Mouse (Mus musculus) A20 (cell line): Measurements from ENCODE around the gene Myo1c.

Source experiments
- DNase-seq: peaks from one replicate; pipeline ENCODE4 v3.0.0-alpha.2; 2011; ENCODE audit warnings: low read depth, low spot score

Gene Myo1c

DNA sequence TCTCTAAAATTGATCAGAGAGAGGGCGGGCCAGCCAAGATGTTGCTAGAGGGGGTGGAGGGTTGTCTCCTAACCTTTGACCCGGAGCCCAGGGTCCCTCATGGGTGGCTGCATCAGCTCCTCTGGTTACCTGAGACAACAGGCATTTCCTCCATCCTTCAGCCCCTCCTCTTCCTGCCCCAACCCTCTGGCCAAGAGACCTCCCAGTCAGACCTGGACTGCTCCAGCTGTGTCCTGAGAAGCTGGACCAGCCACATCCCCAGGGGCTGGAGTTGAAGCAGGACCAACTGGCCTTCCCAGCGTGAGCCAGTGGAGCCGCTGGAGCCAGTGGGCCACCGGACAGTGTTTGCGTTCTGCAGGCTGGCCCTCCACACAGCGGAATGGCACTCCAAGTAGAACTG is at the start of gene Myo1c:
Myo1c (plus strand) TSS at position 194 of the 400 bp plus-strand sequence.
- peak; percentile 26 for DNase-seq

DNA sequence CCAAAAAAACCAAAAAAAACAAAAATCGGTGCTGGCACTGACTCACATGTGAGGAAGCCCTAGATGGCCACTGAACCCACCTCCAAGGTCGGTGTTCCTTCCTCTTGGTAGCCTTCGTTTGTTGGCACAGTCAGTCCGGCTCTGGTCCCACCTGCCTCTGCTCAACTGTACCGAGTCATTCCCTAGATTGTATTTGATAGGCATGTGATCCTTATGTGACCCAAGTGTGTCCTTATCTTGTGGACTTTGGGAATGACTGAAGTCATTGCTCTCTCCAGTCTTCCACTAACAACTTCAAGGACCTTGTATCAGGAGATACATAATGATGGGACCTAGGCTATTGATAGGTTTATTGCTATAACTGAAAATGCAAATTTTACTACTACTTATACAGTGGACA is 45.5 kb upstream of the Myo1c start:
- DNase-seq, result no peak

DNA sequence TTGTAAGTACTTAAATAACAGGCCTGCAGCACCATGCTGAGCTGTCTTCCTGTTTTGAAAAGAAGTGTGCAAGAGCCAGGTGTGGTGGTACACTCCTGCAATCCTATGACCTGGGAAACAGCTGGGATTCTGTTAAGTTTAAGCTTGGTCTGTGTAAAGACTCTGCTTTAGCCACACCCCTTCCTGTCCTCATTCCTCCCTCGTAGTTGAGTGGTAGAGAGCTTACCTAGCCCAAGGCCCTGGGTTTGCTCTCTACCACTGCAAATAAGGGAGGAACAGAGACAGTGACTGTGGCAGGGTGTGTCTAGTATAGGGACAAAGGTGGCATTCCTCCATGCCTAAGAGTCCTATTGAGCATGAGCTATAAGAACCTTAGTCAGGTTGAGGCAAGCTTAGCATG is 45.0 kb upstream of the Myo1c start:
- no peak for DNase-seq

DNA sequence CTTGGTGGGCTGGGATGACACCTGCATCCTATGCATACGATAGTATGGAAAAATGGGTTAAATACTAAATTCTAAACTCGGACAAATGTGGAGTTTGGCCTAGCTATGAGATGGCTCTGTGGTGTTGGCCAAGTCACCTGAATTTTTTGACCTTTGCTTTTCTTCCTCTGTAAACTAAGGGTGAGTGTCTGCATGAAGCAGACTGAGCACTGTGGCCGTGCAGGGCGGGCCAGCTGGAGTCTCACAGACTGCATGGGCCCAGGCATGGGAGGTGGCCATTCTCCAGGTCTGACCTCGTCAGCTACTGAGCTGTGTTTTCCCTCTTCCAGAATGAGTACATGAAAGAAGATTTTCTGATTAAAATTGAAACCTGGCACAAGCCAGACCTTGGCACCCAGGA is 41.5 kb upstream of the Myo1c start:
- DNase-seq, result no peak

DNA sequence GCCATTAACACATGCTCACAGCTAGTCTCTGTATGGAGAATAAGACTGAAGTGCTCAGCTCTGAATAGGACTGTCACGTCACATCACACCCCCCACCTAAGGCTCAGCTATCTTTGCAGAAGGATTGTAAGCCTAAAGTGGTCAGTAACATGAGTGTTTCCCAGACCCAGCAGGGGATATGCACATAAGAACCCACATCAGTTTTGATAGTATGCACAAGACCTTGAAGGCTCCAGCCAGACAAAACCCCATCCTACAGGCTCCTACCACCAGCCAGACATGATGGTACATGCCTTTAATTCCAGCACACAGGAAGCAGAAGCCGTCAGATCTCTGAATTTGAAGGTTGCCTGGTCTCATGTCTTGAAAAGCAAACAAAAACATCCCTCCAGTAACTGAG is 40.3 kb upstream of the Myo1c start:
- no peak for DNase-seq

DNA sequence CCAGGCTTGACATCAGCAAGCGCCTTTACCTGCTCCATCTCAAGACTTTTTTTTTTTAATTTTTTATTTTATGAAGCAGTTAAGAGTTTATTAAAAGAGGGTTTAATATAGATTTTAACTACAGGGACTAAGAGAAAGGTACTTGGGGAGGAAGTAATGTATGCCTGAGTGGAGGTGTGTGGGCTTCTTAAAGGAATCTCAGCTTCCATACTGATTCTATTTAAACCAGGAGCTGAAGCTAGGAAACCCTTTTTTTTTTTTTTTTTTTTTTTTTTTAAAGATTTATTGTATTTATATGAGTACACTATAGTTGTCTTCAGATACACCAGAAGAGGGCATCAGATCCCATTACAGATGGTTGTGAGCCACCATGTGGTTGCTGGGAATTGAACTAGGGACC is 35.5 kb upstream of the Myo1c start:
- no peak for DNase-seq

DNA sequence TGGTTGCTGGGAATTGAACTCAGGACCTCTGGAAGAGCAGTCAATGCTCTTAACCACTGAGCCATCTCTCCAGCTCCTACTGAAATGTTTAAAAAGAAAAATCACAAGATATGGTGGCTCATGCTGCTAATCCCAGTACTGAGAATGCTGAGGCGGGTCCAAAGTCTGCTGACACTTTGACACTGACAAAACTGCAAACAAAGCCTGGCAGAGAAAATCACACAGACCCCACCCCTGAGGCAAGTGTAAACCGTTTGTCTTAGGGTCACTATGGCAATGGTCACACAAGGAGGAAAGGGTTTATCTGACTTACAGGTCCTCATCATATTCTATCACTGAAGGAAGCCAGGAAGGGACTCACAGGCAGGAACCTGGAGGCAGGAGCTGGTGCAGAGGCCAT is 34.7 kb upstream of the Myo1c start:
- DNase-seq, result no peak

DNA sequence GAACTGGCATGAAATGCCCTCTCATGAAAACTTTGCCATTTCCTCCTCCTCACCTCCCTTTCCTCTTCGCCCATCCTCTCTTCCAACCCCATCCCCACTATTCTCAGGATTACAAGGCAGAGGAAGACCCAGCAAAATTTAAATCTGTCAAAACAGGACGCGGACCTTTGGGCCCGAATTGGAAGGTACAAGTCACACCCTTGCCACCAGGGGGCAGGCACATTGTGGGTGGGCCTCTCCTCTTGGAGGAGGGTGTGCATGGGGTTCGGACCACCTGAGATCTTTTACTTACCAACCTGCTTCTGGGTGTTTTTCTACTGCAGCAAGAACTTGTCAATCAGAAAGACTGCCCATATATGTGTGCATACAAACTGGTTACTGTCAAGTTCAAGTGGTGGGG is 31.2 kb upstream of the Myo1c start:
- peak; percentile 41 for DNase-seq

DNA sequence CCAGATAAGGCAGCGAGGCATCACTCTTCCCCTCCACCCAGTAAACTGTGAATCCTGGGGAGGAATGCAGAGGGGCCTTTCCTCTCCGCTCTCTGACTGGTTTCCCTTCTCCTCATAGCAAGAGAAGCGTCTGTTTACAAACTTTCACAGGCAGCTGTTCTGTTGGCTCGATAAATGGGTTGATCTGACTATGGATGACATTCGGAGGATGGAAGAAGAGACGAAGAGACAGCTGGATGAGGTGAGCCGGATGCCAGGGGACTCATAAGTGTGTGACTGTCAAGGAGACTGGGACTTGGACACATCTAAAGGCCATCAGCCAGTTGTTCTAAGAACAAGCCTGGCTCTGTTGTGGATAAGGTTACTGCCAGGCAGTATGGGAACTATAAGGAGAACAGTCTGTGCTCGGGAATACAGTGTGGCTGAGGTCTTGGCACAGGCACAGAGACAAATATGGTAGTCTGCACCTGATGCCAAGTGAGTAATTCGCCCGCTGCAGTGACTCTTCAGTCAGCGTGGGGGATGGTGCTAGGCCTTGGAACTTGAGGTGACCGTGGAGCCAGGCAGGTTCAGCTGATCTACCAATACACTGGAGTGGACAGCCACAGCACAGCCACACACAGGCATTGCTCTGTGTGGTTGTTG is 30.0 kb upstream of the Myo1c start:
- no peak for DNase-seq

DNA sequence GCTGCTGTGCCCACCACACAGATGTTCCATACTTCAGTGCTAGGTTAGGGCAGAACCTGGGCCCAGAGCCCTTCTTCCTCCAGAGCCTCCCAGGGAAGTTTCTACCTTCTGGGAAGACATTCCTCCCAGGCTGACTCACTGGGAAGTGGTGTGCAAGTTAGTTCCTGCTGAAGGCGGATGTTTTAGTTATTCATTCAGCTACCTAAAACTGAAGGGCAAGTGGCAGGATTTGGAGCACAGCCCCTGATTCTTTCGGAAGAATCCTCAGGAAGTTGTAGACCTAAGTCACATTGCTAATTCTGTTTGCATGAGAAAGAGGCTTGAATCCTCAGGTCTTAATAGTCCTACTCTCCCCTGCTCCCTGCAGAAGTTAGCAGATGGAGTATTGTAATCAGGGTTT is 28.9 kb upstream of the Myo1c start:
- DNase-seq, result no peak

DNA sequence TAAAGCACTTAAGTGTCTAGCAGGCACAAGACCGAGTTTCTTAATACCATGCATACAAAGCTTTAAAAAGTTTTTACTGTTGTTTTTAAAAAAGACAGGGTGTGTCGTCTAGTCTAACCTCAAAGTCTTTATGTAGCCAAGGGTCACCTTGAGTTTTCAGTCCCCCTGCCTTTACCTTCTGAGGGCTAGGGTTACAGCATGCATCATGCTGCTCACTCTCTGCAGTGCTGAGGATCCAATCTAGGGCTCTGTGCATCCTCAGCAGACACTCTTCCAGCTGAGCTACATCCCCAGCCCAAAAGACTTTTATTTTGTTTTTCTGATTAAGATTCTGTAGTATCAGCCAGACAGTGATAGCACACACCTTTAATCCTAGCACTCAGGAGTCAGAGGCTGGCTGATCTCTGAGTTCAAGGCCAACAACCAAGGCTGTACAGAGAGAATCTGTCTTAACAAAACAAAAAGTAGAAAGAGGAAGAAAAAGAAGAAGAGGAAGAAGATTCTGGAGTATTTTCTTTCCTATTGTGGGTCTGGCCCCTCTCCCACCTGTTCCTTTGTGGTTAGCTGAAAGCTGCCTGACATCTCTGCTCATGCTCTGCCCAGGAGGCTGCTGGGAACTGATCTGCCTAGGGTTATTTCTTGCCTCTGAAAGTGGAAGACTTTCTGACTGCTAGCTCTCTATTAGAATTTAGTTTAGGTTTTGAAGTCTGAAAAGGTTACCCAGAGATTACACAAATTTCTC is 27.5 kb upstream of the Myo1c start:
- DNase-seq, result peak; percentile 90

DNA sequence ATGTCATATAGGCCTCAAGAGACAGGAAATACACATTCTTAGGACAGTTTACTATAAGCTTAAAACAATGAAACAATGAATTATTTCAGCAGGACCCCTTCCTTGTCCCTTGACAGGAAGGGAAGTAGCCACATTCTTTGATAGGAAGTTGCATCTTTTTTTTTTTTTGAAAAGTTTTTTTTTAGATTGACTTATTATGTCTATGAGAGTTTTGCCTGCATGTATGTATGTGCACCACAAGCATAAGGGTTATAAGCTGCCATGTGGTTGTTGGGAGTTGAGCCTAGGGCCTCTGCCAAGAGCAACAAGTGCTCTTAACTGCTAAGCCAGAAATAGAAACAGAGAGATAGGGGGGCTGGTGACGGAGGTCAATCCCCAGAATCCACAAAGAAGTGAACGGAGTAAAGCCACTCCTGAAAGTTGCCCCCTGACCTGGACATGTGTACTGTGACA is 26.2 kb upstream of the Myo1c start:
- peak; percentile 41 for DNase-seq

DNA sequence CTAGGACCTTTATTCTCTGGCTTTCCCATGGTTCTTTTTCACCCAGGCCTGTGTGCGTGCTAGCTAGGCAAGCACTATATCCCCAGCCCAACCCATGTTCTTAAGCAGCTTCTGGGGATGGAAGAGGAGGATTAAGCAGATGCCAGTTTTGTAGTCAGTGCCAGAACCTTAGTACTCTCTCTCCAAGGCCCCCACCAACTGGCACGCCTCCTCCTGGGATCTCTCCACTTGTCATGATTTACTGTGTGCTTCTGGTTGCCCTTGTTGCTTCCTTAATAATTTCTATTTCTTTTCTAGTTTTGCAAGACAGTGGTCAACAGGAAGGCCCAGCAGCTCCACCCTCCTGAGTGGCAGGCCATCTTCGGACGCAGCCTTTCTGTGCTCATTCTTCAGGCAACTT is 24.5 kb upstream of the Myo1c start:
- DNase-seq, result no peak

DNA sequence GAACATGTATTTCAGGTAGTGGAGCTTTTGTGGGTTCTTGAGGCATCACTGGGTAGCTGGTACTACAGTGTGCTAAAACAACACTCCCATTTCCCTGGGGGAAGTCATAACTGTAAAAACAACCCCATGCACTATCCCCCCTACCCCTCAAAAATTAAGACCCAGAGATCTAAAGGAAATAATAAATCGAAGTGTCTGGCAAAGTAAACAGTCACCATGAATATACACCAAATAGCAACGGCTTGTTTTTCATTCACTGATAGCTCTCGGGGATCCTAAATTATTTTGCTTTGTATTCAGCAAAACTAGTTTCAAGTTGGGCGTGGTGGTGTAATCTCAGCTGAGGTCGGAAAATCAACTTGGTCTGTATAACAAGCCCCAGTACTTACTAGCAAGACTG is 20.2 kb upstream of the Myo1c start:
- DNase-seq, result peak; percentile 36

DNA sequence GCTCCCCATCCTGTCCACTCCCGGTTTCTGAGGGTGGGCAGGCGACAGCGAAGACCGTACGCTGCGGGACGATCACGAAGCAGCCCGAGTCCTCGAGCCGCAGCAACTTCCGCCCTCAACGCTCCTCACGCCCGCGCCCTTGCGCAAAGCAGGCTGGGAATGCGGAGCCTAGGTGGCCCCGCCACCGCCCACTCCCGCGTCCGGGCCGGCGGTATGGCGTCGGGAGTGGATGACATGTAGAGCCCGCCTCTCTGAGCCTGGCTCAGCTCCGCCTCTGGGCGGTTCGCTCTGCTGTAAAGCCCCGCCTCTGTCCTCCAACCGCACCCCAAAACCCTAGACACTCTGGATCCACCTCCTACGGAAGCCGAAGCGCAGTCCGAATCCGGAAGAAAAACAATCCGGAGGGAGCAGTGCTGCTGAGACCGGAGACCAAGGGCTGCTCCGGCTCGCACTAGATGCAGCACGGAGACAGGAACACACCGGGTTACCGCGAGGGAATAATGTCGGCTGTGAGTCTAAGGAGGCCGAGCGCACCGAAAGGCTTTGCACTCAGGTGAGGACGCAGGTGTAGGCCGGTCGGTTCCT is 19.6 kb upstream of the Myo1c start, which contains the start of gene Inpp5k:
Inpp5k (plus strand) TSS at position 344 of the 585 bp plus-strand sequence.
- DNase-seq, result peak; percentile 99

DNA sequence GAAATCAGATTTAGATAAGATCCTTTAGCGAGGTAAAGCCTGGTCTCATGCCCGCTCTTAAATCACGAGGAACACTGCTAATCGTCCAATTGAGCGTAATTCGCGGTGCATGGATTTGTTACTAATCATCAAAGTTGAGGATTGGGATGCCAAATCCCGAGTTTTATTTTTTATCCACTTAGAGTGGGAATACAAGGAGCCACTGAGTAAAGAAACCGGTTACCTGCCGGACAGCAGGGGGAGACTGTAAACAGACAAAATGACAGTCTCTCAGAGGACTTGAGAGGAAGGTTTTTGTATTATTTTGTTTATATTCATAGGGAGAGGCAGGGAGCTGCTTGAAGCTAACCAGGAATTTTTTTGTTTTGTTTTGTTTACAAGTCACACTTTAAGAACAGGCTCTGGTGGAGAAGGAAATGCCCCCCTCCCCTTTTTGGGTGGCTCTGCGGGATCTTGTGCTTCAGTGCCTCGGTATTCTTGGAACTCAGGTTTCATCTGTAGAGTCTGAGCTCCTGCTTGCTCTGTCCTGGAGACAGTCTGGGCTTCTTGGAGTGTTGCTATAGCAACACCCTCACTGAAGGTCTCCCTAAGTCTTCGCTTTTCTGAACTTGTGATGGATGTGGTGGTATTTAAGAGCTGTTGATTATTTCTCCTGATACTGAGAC is 18.6 kb upstream of the Myo1c start:
- DNase-seq, result peak; percentile 63

DNA sequence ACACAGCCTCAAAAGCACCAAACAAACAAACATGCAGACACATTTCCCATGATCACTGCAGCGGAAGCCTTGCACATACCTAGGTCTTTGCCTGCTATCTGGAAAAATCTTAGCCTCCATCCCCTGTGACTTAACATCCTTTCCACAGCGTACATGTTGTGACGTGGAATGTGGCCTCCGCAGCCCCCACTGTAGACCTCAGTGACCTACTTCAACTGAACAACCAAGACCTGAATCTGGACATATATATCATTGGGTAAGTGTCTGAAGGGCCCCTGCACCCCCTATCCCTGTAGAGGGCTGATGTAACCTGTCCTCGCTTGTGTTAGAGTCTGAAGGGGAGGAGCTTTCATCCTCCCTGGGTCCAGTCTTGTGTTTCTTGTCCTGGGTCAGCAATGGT is 17.4 kb upstream of the Myo1c start:
- DNase-seq, result no peak

DNA sequence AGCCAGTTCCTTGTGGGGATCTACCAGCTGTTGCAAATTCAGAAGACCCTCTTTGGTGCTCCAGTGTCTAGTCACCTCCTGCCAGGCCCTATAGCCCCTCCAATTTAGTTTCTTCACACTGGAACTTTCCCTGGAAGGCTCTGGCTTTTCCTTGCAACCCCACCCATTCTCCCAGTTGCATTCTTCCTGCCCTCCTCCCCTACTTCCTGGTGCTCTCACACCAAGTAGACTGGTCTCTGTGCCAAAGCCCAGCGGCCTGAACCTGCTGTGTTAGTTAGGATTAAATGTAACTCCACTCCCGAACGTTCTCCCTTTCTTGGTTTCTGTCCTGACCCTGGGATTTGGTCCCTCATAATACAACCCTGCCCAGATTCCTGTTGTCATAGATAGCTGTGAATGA is 15.5 kb upstream of the Myo1c start:
- DNase-seq, result no peak

DNA sequence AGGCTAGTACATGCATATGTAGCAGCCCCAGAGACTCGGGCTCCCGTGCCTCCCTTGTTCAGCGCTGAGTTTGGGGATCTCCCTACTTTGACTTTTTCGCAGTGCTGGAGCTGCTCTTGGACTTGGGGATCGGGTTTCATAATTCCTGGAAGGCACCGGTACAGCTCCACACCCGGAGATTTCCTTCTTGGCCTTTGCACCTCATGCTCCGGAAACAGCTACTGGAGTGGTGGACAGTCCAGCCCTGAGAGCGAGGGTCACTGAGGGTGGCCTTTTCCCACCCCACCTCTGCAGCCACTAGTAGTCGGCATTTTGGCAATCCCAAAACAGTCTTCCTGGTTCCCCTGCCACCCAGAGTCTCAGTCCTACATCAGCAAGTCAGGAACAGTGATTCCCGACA is 15.0 kb upstream of the Myo1c start:
- no peak for DNase-seq

DNA sequence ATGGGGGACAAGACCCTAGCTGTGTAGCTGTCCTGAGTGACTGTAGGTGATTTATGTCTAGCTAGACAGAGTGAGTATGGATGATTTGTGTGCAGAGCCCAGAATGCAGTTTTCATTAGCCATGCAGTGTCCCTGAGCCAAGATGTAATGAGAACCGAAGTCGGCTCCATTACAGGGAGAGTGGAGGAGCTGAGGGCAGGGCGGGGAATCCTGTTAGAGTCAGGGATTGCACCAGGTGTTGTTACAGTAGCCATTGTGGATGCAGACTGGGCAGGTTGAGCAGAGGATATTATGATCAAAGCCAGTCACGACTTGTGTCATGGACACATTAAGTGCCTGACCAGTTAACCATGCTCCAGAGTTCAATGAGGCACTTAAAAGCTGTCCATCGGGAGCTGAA is 7.0 kb upstream of the Myo1c start:
- DNase-seq, result no peak

DNA sequence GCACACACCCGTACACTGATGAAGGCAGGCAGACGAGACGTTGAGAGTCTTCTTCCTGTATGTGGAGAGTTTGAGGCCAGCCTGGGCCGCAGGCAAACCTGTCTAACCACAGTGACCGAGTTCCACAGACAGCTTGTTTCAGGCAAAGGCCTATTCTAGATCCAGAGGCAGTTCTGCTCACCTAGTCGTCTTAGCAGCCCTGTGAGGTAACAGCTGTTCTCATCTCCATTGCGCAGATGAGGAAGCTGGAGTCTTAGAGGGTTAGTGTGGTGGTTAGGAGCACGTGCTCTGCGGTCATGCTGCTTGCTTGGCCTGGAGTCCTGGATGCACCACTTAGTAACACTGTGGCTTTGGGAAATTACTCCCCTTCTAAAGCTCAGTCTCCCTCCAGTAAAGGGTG is 5.6 kb upstream of the Myo1c start:
- no peak for DNase-seq

DNA sequence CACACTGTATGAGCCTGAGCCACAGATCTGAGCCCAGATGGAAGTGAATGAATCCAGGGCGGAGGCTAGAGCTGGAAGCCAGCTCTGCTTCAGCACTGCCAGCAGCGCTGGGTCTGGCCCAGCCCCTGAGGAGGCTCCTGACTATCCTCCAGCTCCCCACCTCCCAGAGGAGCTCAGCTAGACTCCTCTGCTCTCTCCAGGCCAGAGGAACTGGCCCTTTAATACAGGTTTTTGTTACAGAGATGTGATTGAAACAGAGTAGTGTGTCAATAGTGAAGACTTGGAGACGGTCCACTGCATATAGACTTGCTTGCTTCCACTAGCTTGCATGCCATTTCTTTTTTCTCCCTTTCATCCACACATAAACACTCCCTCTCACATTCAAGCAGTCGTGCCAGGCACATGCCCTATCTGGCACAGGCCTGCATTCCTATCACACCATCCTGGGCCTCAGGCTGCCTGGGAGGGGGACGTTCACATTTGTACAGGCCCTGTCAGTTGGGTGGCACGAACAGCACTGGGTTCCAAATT is 2.6 kb upstream of the Myo1c start:
- DNase-seq, result no peak
